Mouse (Mus musculus): ENCODE data around the gene Smyd4. TPM values are rescaled to one million over a fixed set of nuclear protein-coding genes. Genes with fewer than 3 reads are reported as not detected.
"Not testable (repeated sequence)": the region's sequence is repeated elsewhere in the genome, so short reads cannot be mapped to it uniquely, and the experiment has no call there.

Gene Smyd4
- polyA plus RNA-seq, 1 experiment, result 7.3 TPM

GRCm38 (mm10) chr11:75377125-75377524 lies 28.9 kb downstream of the Smyd4 start:
- Histone ChIP-seq H3K4me3 (ENCODE audit: insufficient read depth, low read length) (no peak overlapping the region), H3K4me1 (ENCODE audit: control insufficient read depth, insufficient read depth, low read length) (no peaks in the 10 kb centered on the region), H3K27ac (ENCODE audit: insufficient read depth, low read length) (no peak overlapping the region)
- TF ChIP-seq POLR2A (IDR thresholded peaks at IDR 0.05; ENCODE audit: low read depth, low read length), result no peak
- TF ChIP-seq CTCF (IDR thresholded peaks at IDR 0.05; ENCODE audit: borderline replicate concordance, insufficient read depth, low read length), result no peak

DNA sequence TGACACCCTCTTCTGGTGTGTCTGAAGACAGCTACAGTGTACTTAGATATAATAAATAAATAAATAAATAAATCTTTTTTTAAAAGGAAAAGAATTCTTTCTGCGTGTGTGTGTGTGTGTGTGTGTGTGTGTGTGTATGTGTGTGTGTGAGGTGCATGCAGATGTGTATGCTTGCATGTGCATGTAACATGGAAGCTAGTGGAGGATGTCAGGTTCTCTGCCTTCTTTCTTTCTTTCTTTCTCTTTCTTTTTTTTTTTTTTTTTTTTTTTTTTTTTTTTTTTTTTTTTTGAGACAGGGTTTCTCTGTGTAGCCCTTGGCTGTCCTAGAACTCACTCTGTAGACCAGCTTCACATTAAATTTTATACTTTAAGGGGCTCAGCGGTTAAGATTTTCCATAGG lies 30.6 kb downstream of the Smyd4 start:
- not testable (repeated sequence) for H3K4me3 ChIP-seq (ENCODE audit: insufficient read depth, low read length); H3K4me1 ChIP-seq (ENCODE audit: control insufficient read depth, insufficient read depth, low read length); H3K27ac ChIP-seq (ENCODE audit: insufficient read depth, low read length)

- H3K27ac ChIP-seq (ENCODE audit: insufficient read depth, low read length), result peak overlapping the region; percentile 77
- not testable (repeated sequence) for H3K4me1 ChIP-seq (ENCODE audit: control insufficient read depth, insufficient read depth, low read length); H3K4me3 ChIP-seq (ENCODE audit: insufficient read depth, low read length)
These were observed 35.3 kb downstream of the Smyd4 start for GRCm38 (mm10) chr11:75383529-75383928.

- Histone ChIP-seq H3K27ac (ENCODE audit: insufficient read depth, low read length) (no peak overlapping the region), H3K4me3 (ENCODE audit: insufficient read depth, low read length) (no peak overlapping the region), H3K4me1 (ENCODE audit: control insufficient read depth, insufficient read depth, low read length) (peaks cover 13% of the 10 kb centered on the region)
- TF ChIP-seq CTCF (IDR thresholded peaks at IDR 0.05; ENCODE audit: borderline replicate concordance, insufficient read depth, low read length) (no peak), POLR2A (IDR thresholded peaks at IDR 0.05; ENCODE audit: low read depth, low read length) (no peak)
These were observed 47.4 kb downstream of the Smyd4 start for GRCm38 (mm10) chr11:75395611-75396010.

DNA sequence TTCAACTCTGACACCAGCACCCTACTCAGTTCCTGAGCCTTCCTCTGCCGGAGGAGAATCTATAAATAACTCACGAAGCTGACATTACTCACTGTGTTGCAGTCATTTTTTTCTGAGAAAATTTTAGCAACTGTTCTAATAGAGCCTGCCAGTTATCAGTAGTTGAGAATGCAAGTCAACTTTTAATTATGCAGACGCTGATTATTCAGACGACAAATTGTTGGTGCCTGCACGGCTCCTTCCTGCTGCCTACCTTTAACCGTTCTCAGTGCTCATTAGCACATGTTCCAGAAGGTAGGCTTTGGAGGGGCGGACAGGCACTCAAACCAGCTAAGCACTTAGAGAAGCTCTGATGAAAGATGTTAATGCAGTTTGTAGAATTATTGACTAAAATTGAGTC lies 49.2 kb downstream of the Smyd4 start:
- Histone ChIP-seq H3K4me3 (ENCODE audit: insufficient read depth, low read length) (no peak overlapping the region), H3K27ac (ENCODE audit: insufficient read depth, low read length) (no peak overlapping the region), H3K4me1 (ENCODE audit: control insufficient read depth, insufficient read depth, low read length) (peaks cover 15% of the 10 kb centered on the region)
- TF ChIP-seq CTCF (IDR thresholded peaks at IDR 0.05; ENCODE audit: borderline replicate concordance, insufficient read depth, low read length) (no peak), POLR2A (IDR thresholded peaks at IDR 0.05; ENCODE audit: low read depth, low read length) (no peak)

- no peak for TF ChIP-seq CTCF (IDR thresholded peaks at IDR 0.05; ENCODE audit: borderline replicate concordance, insufficient read depth, low read length)
- H3K4me1 ChIP-seq (ENCODE audit: control insufficient read depth, insufficient read depth, low read length), result peaks cover 23% of the 10 kb centered on the region
- peak overlapping the region; percentile 28; the same call in 1 of the 2 replicates for H3K27ac ChIP-seq (ENCODE audit: insufficient read depth, low read length)
- H3K4me3 ChIP-seq (ENCODE audit: insufficient read depth, low read length), result no peak overlapping the region
These were observed 51.2 kb downstream of the Smyd4 start for GRCm38 (mm10) chr11:75399411-75399841.

DNA sequence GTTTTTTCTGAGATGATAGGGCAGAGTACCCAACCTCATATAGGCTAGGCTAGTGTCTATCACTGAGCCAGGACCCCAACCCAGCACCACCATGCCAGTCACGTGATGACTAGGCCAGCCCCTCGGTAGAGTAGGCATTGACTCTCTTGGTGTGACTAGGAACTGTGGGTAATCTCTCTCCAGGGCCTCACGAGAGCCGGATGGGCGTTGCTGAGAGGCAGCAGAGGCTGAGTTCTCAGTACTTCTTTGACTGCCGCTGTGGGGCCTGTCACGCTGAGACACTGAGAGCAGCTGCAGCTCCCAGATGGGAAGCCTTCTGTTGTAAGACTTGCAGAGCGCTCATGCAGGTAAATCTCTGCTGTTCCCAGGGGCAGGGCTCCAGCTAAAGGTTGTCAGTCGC lies 51.9 kb downstream of the Smyd4 start:
- no peak overlapping the region for H3K4me3 ChIP-seq (ENCODE audit: insufficient read depth, low read length)
- no peak overlapping the region for H3K27ac ChIP-seq (ENCODE audit: insufficient read depth, low read length)
- TF ChIP-seq CTCF (IDR thresholded peaks at IDR 0.05; ENCODE audit: borderline replicate concordance, insufficient read depth, low read length) (no peak), POLR2A (IDR thresholded peaks at IDR 0.05; ENCODE audit: low read depth, low read length) (no peak)
- H3K4me1 ChIP-seq (ENCODE audit: control insufficient read depth, insufficient read depth, low read length), result peaks cover 26% of the 10 kb centered on the region

GRCm38 (mm10) chr11:75402271-75402690 lies 54.0 kb downstream of the Smyd4 start:
- TF ChIP-seq POLR2A (IDR thresholded peaks at IDR 0.05; ENCODE audit: low read depth, low read length) (no peak), CTCF (IDR thresholded peaks at IDR 0.05; ENCODE audit: borderline replicate concordance, insufficient read depth, low read length) (peak; percentile 43; the same call in 1 of the 2 replicates)
- H3K4me1 ChIP-seq (ENCODE audit: control insufficient read depth, insufficient read depth, low read length), result peaks cover 26% of the 10 kb centered on the region
- H3K27ac ChIP-seq (ENCODE audit: insufficient read depth, low read length), result peak overlapping the region; percentile 98
- H3K4me3 ChIP-seq (ENCODE audit: insufficient read depth, low read length), result no peak overlapping the region

- H3K4me1 ChIP-seq (ENCODE audit: control insufficient read depth, insufficient read depth, low read length), result peaks cover 24% of the 10 kb centered on the region
- TF ChIP-seq CTCF (IDR thresholded peaks at IDR 0.05; ENCODE audit: borderline replicate concordance, insufficient read depth, low read length), result no peak
- TF ChIP-seq POLR2A (IDR thresholded peaks at IDR 0.05; ENCODE audit: low read depth, low read length), result peak; percentile 46; the same call in 1 of the 2 replicates
- peak overlapping the region; percentile 99 for H3K27ac ChIP-seq (ENCODE audit: insufficient read depth, low read length)
- H3K4me3 ChIP-seq (ENCODE audit: insufficient read depth, low read length), result no peak overlapping the region
These were observed 55.2 kb downstream of the Smyd4 start for GRCm38 (mm10) chr11:75403301-75404052.

GRCm38 (mm10) chr11:75404801-75405200 lies 56.6 kb downstream of the Smyd4 start:
- no peak for TF ChIP-seq CTCF (IDR thresholded peaks at IDR 0.05; ENCODE audit: borderline replicate concordance, insufficient read depth, low read length)
- no peak for TF ChIP-seq POLR2A (IDR thresholded peaks at IDR 0.05; ENCODE audit: low read depth, low read length)
- H3K4me1 ChIP-seq (ENCODE audit: control insufficient read depth, insufficient read depth, low read length), result peaks cover 16% of the 10 kb centered on the region
- peak overlapping the region; percentile 99 for H3K27ac ChIP-seq (ENCODE audit: insufficient read depth, low read length)
- no peak overlapping the region for H3K4me3 ChIP-seq (ENCODE audit: insufficient read depth, low read length)
